Mouse (Mus musculus): ENCODE results near the gene Rnf145. TPM values are rescaled to one million over a fixed set of nuclear protein-coding genes. Genes with fewer than 3 reads are reported as not detected.

Rnf145 gene
- polyA plus RNA-seq, 1 experiment from 2014 or later = 26.5 TPM

DNA sequence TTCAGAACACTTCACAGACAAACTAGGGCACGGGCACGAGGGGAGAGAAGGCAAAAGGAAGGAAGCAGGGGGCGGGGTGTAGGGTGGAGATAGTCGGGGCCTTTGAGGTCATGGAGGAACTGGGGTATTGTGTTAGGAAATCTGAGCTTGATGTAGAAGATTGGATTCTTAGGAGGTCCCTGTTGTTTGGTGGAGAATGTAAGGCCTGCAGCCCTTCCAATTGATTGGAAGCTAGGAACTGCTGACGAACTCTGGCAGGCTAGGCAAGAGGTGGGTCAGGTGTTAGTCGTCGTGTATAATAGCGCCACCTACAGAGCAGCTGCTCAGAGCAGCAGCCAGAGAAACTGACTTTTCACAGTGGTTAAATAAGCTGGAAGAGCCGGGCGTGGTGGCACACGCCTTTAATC is 62.5 kb downstream of the Rnf145 start:
- Histone ChIP-seq H3K36me3 (ENCODE audit: inconsistent target) (no peaks in the 10 kb centered on the region), H3K27ac (no peak overlapping the region), H3K79me2 (ENCODE audit: inconsistent target) (no peaks in the 10 kb centered on the region), H3K4me3 (ENCODE audit: inconsistent target) (no peak overlapping the region)
- 1% methylated on average over 11 of the region's 11 CpGs for WGBS (ENCODE audit: missing documents)

DNA sequence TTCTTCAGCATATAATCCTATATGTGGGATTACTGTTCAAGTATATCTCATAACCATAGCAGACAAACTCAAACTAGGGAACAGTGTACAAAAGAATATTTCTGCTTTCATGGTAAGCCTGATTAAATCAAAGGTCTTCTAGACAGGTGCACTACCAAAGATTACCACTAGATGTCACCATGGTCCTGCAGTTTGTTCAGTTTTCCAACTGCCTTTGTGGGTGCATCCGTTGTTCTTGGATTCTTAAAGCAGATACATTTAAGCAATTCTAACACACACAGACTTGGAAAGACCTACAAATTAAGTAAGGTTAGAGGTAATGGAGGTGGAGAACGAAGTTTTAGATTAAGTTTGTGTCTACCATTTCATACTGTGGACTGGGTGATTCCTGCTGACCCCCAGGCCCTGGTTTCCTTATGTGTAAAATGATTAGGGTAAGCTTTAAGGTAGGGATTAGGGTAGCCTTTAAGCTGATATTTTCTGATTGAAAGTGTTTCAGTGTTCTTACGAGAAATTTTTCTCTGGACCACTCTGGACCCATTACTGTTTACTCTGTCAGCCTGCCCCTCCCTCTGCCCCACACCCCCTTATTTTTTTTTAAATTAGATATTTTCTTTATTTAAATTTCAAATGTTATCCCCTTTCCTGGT is 67.4 kb downstream of the Rnf145 start:
- Histone ChIP-seq H3K79me2 (ENCODE audit: inconsistent target) (no peaks in the 10 kb centered on the region), H3K4me3 (ENCODE audit: inconsistent target) (no peak overlapping the region), H3K27ac (no peak overlapping the region), H3K36me3 (ENCODE audit: inconsistent target) (no peaks in the 10 kb centered on the region)
- 13% methylated on average over 3 of the region's 3 CpGs for WGBS (ENCODE audit: missing documents)

DNA sequence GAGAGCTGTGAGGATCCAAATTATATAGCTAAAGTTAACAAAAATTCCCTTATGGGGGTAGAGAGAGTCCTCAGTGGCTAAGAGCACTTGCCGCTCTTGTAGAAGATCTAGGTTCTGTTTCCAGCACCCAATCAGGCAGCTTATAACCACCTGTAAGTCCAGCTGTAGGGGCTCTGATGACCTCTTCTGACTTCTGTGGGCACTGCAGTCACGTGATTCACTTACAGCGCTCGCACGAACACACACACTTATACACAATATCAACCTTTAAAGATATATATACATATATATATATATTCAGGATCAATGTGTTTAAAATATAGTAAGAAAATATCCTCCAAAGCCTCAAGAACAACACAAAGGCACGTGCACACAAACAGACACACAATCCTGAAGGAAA is 74.3 kb downstream of the Rnf145 start:
- Histone ChIP-seq H3K27ac (no peak overlapping the region), H3K79me2 (ENCODE audit: inconsistent target) (no peaks in the 10 kb centered on the region), H3K36me3 (ENCODE audit: inconsistent target) (no peaks in the 10 kb centered on the region), H3K4me3 (ENCODE audit: inconsistent target) (no peak overlapping the region)
- WGBS (ENCODE audit: missing documents) = 94% methylated on average over 6 of the region's 6 CpGs

DNA sequence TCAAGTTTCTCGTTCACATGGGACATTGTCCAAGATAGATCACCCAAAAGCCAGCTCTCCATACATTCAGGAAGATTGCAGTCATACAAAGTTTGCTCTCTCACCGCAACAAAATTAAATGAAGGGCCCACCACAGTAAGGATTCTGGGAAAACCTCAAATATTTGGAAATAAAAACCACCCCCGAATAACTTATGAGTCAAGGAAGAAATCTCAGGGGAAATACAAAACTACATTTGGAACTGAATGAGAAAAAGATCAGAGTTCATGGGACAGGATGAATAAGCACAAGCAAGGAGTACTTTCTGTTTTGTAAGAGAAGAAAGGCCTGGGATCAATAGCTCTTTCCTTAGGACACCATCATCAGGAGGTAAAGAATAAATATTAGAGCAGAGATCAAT is 76.0 kb downstream of the Rnf145 start:
- no peaks in the 10 kb centered on the region for H3K79me2 ChIP-seq (ENCODE audit: inconsistent target)
- no peaks in the 10 kb centered on the region for H3K36me3 ChIP-seq (ENCODE audit: inconsistent target)
- no peak overlapping the region for H3K27ac ChIP-seq
- H3K4me3 ChIP-seq (ENCODE audit: inconsistent target) = no peak overlapping the region
- 85% methylated on average over 3 of the region's 3 CpGs for WGBS (ENCODE audit: missing documents)

DNA sequence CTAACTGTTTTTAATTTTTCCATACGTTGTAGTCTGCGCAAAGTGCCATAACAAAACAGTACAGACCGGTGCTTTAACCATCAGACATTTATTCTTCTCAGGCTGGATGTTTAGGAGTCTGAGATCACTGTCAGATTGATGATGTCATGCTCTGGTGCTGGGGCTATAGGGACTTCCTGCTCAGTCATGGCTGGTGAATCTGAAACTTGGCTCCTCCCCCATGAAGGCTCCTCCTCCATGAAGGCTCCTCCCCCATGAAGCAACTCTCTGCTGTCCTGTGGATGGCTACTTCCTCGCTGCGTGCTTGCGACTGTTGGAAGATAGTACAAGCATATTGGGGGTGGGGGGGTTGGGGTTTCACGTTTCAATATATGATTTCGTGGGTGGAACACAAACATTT is 88.1 kb downstream of the Rnf145 start:
- Histone ChIP-seq H3K4me3 (ENCODE audit: inconsistent target) (no peak overlapping the region), H3K79me2 (ENCODE audit: inconsistent target) (no peaks in the 10 kb centered on the region), H3K27ac (no peak overlapping the region), H3K36me3 (ENCODE audit: inconsistent target) (no peaks in the 10 kb centered on the region)
- WGBS (ENCODE audit: missing documents) = 76% methylated on average over 6 of the region's 8 CpGs

DNA sequence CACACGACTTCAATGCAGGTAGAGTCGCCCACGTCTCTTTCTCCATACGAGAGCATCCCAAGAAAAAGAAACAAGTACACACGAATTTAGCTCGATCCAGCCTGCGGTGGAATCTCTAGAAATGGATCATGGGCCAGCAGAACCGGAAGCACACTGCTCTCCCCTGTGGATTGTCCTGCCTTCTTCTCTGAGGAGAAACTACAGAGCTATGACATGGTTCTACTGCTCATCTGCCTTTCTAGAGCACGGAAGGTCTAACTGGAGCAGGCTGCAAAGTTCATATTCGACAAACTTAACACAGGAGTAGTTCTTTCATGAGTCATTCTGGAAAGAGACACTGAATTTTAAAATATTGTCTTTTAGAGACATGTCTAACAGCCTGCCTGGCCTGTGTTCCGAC is 89.9 kb downstream of the Rnf145 start:
- no peaks in the 10 kb centered on the region for H3K36me3 ChIP-seq (ENCODE audit: inconsistent target)
- no peaks in the 10 kb centered on the region for H3K79me2 ChIP-seq (ENCODE audit: inconsistent target)
- no peak overlapping the region for H3K4me3 ChIP-seq (ENCODE audit: inconsistent target)
- 90% methylated on average over 11 of the region's 11 CpGs for WGBS (ENCODE audit: missing documents)
- H3K27ac ChIP-seq = no peak overlapping the region

DNA sequence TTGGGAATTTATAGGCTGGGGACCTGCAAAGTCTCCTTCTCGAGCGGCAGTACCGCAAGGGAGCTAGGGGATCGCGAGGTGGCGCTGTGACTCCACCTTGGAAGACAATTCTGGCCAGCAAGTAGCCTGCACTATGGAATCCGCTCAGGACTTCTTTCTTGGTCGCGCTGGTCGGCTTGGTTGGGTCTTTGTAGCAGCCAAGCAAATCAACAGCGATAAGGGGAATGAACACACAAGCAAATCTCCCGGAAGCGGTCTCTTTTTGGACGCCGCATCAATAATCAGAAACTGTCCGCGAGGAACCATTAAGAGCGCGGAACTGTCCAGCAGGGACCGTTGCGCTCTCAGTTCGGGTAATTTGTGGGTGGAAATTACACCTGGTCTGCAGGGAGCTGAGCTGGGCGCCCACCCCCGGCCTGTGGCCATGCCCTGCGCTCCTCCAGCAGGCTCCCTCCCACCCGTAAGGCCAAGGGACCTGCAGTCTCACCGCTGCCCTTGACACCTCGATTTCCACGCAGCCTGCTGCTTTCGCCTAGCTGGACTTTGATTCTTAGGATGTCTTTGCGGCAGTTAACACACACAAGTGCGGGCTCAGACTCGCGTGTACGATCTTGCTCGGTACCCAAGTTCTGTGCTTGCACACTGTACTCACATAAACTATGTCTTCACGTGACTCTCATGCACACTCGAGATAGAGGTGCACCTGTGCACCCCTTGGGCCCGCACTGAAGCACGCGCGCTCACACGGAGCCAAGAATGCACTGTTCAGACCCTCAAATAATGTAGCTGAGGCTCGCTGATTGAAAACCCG is 92.4 kb downstream of the Rnf145 start:
- Histone ChIP-seq H3K79me2 (ENCODE audit: inconsistent target) (no peaks in the 10 kb centered on the region), H3K36me3 (ENCODE audit: inconsistent target) (no peaks in the 10 kb centered on the region), H3K4me3 (ENCODE audit: inconsistent target) (no peak overlapping the region), H3K27ac (no peak overlapping the region)
- WGBS (ENCODE audit: missing documents) = 3% methylated on average over 45 of the region's 45 CpGs

DNA sequence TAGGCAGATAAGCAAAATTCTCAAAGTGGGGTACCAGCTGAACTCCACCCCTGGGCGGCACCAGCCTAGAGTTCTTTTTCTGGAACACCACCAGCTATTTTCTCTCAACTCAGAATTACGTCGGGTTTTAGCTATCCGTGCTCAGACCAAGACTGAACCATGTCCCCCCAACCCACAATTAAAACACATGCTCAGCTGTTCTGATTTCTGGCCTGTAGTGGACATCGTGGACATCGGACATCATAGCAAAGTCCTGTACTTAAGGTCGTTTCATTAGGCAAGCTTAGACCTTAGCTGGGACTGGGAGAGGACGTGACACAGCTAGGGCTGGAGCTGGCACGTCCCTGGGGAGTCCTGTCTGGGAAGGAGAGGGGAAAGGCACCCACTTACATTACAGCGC is 93.4 kb downstream of the Rnf145 start:
- no peak overlapping the region for H3K4me3 ChIP-seq (ENCODE audit: inconsistent target)
- H3K79me2 ChIP-seq (ENCODE audit: inconsistent target) = no peaks in the 10 kb centered on the region
- no peaks in the 10 kb centered on the region for H3K36me3 ChIP-seq (ENCODE audit: inconsistent target)
- 8% methylated on average over 10 of the region's 10 CpGs for WGBS (ENCODE audit: missing documents)
- H3K27ac ChIP-seq = no peak overlapping the region

DNA sequence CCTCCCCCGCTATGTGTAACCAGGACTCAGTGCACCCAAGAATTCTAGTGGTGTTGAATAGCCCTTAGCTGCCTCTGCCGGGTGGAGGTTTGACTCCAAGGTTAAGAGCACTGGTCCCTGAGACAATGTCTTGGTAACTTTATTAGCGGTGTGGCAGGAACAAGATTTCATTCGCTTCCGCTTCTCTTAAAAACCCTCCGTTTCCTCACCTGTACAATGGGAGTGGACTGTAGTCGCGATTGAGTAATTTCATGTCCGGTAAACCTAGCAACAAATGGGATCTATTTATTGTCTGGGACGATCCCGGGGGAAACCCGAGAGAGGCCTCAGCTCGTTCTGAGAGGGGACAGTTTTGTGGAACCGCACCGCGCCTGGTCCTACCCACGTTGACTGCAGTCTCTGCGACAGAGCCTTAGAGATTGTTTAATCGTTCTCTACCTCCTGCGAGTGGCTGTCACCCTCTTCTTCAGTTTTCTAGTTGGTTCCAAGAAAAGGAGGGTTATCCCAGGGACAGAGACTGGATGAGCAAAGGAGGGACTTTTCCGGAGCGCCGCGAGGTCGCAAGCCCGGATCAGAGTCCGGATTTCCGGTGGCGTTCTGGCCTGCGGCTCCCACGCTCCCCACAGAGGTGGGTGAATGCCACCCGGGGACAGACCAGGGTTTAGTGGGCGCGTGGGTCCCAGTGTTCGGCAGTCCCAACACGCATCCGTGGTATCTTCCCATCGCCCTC is 94.1 kb downstream of the Rnf145 start:
- H3K79me2 ChIP-seq (ENCODE audit: inconsistent target) = no peaks in the 10 kb centered on the region
- H3K36me3 ChIP-seq (ENCODE audit: inconsistent target) = no peaks in the 10 kb centered on the region
- no peak overlapping the region for H3K27ac ChIP-seq
- H3K4me3 ChIP-seq (ENCODE audit: inconsistent target) = no peak overlapping the region
- 4% methylated on average over 38 of the region's 38 CpGs for WGBS (ENCODE audit: missing documents)

DNA sequence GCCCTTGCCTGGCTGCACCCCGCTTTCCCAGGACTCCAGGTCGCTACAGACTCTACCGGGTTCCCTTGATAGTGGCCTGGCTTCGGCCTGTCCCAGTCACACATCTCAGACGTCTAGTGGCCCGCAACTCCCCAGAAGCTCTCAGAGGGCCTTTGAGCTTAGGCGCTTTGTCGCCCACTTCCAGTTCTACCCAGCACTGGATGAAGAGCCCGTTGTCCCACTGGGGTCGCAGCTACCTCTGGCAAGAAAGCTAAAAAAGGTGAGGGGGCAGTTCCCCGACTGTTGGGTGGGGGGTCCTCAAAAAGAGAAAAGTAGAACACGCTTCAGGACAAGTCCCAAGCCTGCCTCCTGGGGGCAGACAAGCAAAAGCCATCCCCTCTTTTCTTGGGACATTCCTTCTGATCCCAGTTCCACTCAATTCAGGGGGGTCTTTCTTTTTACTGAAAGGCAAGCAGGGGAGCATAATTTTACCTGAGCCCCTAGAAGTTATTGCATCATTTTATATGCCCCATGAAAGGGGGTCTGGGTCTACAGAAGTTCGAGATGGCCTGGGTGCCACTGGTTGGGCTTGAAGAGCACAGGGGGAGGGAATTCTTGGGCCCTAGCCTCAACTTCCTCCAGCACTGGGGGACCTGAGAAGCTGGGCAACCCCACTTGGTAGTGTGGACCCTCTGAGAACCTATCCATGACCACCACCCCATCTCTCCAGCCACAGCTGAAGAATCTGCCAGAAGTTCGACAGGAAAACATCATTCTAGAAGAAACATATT is 94.8 kb downstream of the Rnf145 start:
- Histone ChIP-seq H3K36me3 (ENCODE audit: inconsistent target) (no peaks in the 10 kb centered on the region), H3K4me3 (ENCODE audit: inconsistent target) (no peak overlapping the region), H3K27ac (no peak overlapping the region), H3K79me2 (ENCODE audit: inconsistent target) (no peaks in the 10 kb centered on the region)
- 16% methylated on average over 14 of the region's 14 CpGs for WGBS (ENCODE audit: missing documents)

Other genes with a start within 250 kb of the Rnf145 start
- gene Il12b, start 118.9 kb upstream of the Rnf145 start, polyA plus RNA-seq (2018) = 0.74 to 0.98 TPM (median 0.98 TPM) in 3 replicates
- gene Ublcp1, start 48.5 kb upstream of the Rnf145 start, polyA plus RNA-seq (2018) = 12.0 to 18.8 TPM (median 18.2 TPM) in 3 replicates
- gene Ebf1, start 98.4 kb downstream of the Rnf145 start, polyA plus RNA-seq (2018) = 0.04 TPM in 1 of 3 replicates, not detected in the others

Data from macrophage (primary cell).